ENCODE assay signal across 8 mouse cellular contexts in the genomic region with DNA sequence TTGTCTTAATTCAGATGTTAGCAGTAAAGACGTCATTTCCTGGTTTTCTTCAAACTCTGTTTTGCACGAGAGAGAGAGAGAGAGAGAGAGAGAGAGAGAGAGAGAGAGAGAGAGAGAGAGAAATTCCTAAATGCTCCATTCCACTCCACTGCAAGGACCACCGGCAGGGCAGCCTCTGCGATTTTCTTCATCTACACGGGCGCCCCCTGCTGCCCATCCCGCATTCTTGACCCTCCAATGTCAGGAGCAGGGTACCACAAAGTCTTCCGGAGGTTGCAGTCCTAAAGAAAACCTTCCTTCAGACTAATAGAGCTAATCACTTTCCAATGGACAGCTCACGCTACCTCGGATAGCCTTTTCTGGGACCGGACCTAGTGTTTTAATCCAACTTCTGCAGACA. TPM values are rescaled to one million over a fixed set of nuclear protein-coding genes. Genes with fewer than 3 reads are reported as not detected.
DNase-seq lines count a peak whose midpoint lies in the region; ATAC-seq and TF ChIP-seq lines count a peak whose summit lies in the region.

No protein-coding gene starts in this region.

- H3K27me3 ChIP-seq in hindbrain, embryonic 11.5 days (ENCODE audit: control insufficient read depth, insufficient read depth, low read length), result no peaks in the 10 kb centered on the region

- H3K9me3 ChIP-seq in ES-E14 (ENCODE audit: control insufficient read depth, insufficient read depth, low read depth, low read length), result no peaks in the 10 kb centered on the region
- H3K9me3 ChIP-seq in hindbrain, embryonic 11.5 days (ENCODE audit: control insufficient read depth, low read length), result no peaks in the 10 kb centered on the region

- DNase-seq in ES-E14 (ENCODE audit: low read depth, low spot score), result peak; percentile 76
- DNase-seq in c-Kit-positive CD71-positive TER-119-negative erythroid progenitor cells, embryonic 14.5 days (ENCODE audit: low read depth), result peak; percentile 60
- DNase-seq in frontal cortex, postnatal 10 days (ENCODE audit: low spot score in 2 of 2), result peak; percentile 57 to 75
- DNase-seq in hindbrain, embryonic 11.5 days (ENCODE audit: low spot score), result peak; percentile 92
- peak; percentile 80 to 89 for DNase-seq in layer of hippocampus, postnatal 10 days (ENCODE audit: low spot score in 2 of 2)
- peak; percentile 78 for DNase-seq in lung, postnatal 25 days (ENCODE audit: low spot score)
- peak; percentile 51 for DNase-seq in retina, postnatal 7 days (ENCODE audit: low read depth, low spot score)
- peak; percentile 57 for DNase-seq in urinary bladder, adult 2 months (ENCODE audit: low spot score)

- H3K36me3 ChIP-seq in ES-E14 (ENCODE audit: control insufficient read depth, insufficient read depth, low read length, poor library complexity, severe bottlenecking), result no peaks in the 10 kb centered on the region
- H3K36me3 ChIP-seq in hindbrain, embryonic 11.5 days (ENCODE audit: control insufficient read depth, insufficient read depth, low read length), result no peaks in the 10 kb centered on the region

- H3K9ac ChIP-seq in ES-E14 (ENCODE audit: insufficient read depth, low read depth, low read length, poor library complexity, severe bottlenecking), result peak overlapping the region; percentile 10; the same call in 1 of the 2 replicates
- H3K9ac ChIP-seq in hindbrain, embryonic 11.5 days (ENCODE audit: low read depth, low read length), result 0 out of 2 replicates have a peak overlapping the region, but pooled peaks have one; percentile 13

- 0 out of 4 replicates have a peak, but pooled peaks cover 0 to 2% of the 10 kb centered on the region in 2 experiments for H3K4me1 ChIP-seq in ES-E14 (ENCODE audit: control insufficient read depth in 2 of 2, insufficient read depth in 2 of 2, low read length in 2 of 2, poor library complexity in 1 of 2)
- no peaks in the 10 kb centered on the region for H3K4me1 ChIP-seq in hindbrain, embryonic 11.5 days (replicated peaks; ENCODE audit: control insufficient read depth, insufficient read depth, low read length)

- WGBS in hindbrain, embryonic 11.5 days, result 0% methylated on average over 11 of the region's 11 CpGs

- peak; percentile 84 for ATAC-seq in hindbrain, embryonic 11.5 days (ENCODE audit: low FRiP score)

- in situ Hi-C loops in ES-E14 (cut with MboI; ENCODE audit: low sequenced_read_pairs in 2 of 2, unreplicated experiment in 2 of 2), result loop anchor here in 1 of 2 experiments (10.0 kb wide), 1 partner anchor 200 kb away; no protein-coding TSS in a partner anchor

- peak overlapping the region; percentile 81 to 92 for H3K4me3 ChIP-seq in ES-E14 (ENCODE audit: insufficient read depth in 1 of 2, low read depth in 1 of 2, low read length in 2 of 2, poor library complexity in 1 of 2, severe bottlenecking in 1 of 2)
- peak overlapping the region; percentile 85 for H3K4me3 ChIP-seq in hindbrain, embryonic 11.5 days (ENCODE audit: low read depth, low read length)

- peak overlapping the region; percentile 98 for H3K4me2 ChIP-seq in hindbrain, embryonic 11.5 days (replicated peaks; ENCODE audit: low read depth, low read length)

- no peak overlapping the region for H3K27ac ChIP-seq in ES-E14 (ENCODE audit: insufficient read depth, low read depth, low read length, poor library complexity, severe bottlenecking)
- no peak overlapping the region for H3K27ac ChIP-seq in hindbrain, embryonic 11.5 days (ENCODE audit: low read depth, low read length)

TF ChIP-seq in ES-E14, 5 proteins besides CTCF, POLR2A, EP300 and RAD21:
- TF ChIP-seq ZNF384 (IDR thresholded peaks at IDR 0.05; ENCODE audit: low read depth, low read length), result no peak
- no peak for TF ChIP-seq HCFC1 (IDR thresholded peaks at IDR 0.05; ENCODE audit: borderline replicate concordance, insufficient read depth, low read length)
- TF ChIP-seq ZC3H11A (IDR thresholded peaks at IDR 0.05; ENCODE audit: borderline replicate concordance, low read depth, low read length), result no peak
- TF ChIP-seq MAFK (IDR thresholded peaks at IDR 0.05; ENCODE audit: insufficient read depth, low read depth, low read length), result no peak
- TF ChIP-seq CHD2 (IDR thresholded peaks at IDR 0.05; ENCODE audit: low read depth, low read length), result no peak

RNA-seq across cellular contexts. Expression of gene Ltbp1, which starts 0.5 kb away (rescaled TPM):
- total RNA-seq in ES-E14 (2012; rRNA removed), result 21.2 and 25.2 TPM in 2 replicates
- polyA plus RNA-seq in hindbrain, embryonic 11.5 days (2014; fragmentation: Nextera tagmentation; extraction: Ambion mirVana), result 5.5 and 5.7 TPM in 2 replicates
- 1 to 10 TPM; 6.3 to 8.7 TPM for total RNA-seq in layer of hippocampus, postnatal 10 days (2021)
- 26.4 and 44.6 TPM in 2 replicates for polyA plus RNA-seq in urinary bladder, adult 2 months (2012; rRNA removed)
